Mouse (Mus musculus) kidney, embryonic 16.5 days (tissue): ENCODE results near the gene Haus3. TPM values are rescaled to one million over a fixed set of nuclear protein-coding genes. Genes with fewer than 3 reads are reported as not detected.

Experiments
- ATAC-seq: fragments of 200-750 bp; cut with Nextera tagmentation; 2 replicates; pipeline ENCODE4 v1.8.0; 2017; ENCODE audit warnings: moderate TSS enrichment; ENCODE audit not compliant: low FRiP score, low TSS enrichment
- H3K27ac ChIP-seq: fragments of 300-500 bp; sonication (generic); 2 replicates; pipeline ENCODE4 v1.5.1; 2014; ENCODE audit warnings: low read length
- H3K27me3 ChIP-seq: fragments of 300-500 bp; sonication (generic); 2 replicates; pipeline ENCODE4 v1.6.1; 2014; ENCODE audit warnings: low read length, control low read depth, mixed read lengths; ENCODE audit not compliant: insufficient read depth
- H3K36me3 ChIP-seq: fragments of 300-500 bp; sonication (generic); 2 replicates; pipeline ENCODE4 v1.6.1; 2014; ENCODE audit warnings: low read length, control low read depth, mixed read lengths; ENCODE audit not compliant: insufficient read depth
- H3K4me1 ChIP-seq: fragments of 300-500 bp; sonication (generic); 2 replicates; pipeline ENCODE4 v1.6.1; 2014; ENCODE audit warnings: low read length, control low read depth, mixed read lengths; ENCODE audit not compliant: insufficient read depth
- H3K4me2 ChIP-seq: fragments of 300-500 bp; sonication (generic); replicated peaks from 2 replicates; pipeline ENCODE4 v1.6.1; 2014; ENCODE audit warnings: low read depth, low read length
- H3K4me3 ChIP-seq: fragments of 300-500 bp; sonication (generic); 2 replicates; pipeline ENCODE4 v1.5.1; 2014; ENCODE audit warnings: mild to moderate bottlenecking, low read length
- H3K9ac ChIP-seq: fragments of 300-500 bp; sonication (generic); replicated peaks from 2 replicates; pipeline ENCODE4 v1.6.1; 2014; ENCODE audit warnings: low read length
- H3K9me3 ChIP-seq: fragments of 300-500 bp; sonication (generic); 2 replicates; pipeline ENCODE4 v1.6.1; 2016; ENCODE audit warnings: low read length, control low read depth
- WGBS: fragments of 180-500 bp; shearing (Covaris S2); extraction: QIAGEN DNeasy Blood & Tissue Kit; methylation state at CpG from one replicate; pipeline ENCODE4 v1.1.7; 2014; 5-methylcytosine and 5-hydroxymethylcytosine counted together
- polyA plus RNA-seq: library from polyadenylated mRNA; unstranded; fragments of >200 nt; fragmentation: Nextera tagmentation; extraction: Ambion mirVana; gene quantifications from 2 replicates; pipeline ENCODE4 v1.2.1, GENCODE M21; 2015

Gene Haus3
- polyA plus RNA-seq, 1 experiment from 2014 or later = 33.7 TPM

GRCm38 (mm10) chr5:34147554-34147953 is 21.8 kb downstream of the Haus3 start:
- 92% methylated on average over 3 of the region's 3 CpGs for WGBS
- Histone ChIP-seq H3K4me2 (no peak overlapping the region), H3K4me1 (no peaks in the 10 kb centered on the region), H3K27me3 (no peaks in the 10 kb centered on the region), H3K4me3 (no peak overlapping the region), H3K9me3 (no peaks in the 10 kb centered on the region), H3K27ac (no peak overlapping the region), H3K36me3 (no peaks in the 10 kb centered on the region), H3K9ac (no peak overlapping the region)
- ATAC-seq = no peak

- no peak for ATAC-seq
- Histone ChIP-seq H3K4me2 (no peak overlapping the region), H3K4me1 (no peaks in the 10 kb centered on the region), H3K36me3 (no peaks in the 10 kb centered on the region), H3K27ac (no peak overlapping the region), H3K9ac (no peak overlapping the region), H3K4me3 (no peak overlapping the region), H3K9me3 (no peaks in the 10 kb centered on the region), H3K27me3 (no peaks in the 10 kb centered on the region)
- 5% methylated on average over 1 of the region's 1 CpGs for WGBS
These were observed 29.6 kb downstream of the Haus3 start for GRCm38 (mm10) chr5:34139751-34140150.

GRCm38 (mm10) chr5:34132731-34133130 is 36.6 kb downstream of the Haus3 start:
- Histone ChIP-seq H3K9me3 (no peaks in the 10 kb centered on the region), H3K4me2 (no peak overlapping the region), H3K9ac (no peak overlapping the region), H3K4me1 (no peaks in the 10 kb centered on the region), H3K36me3 (no peaks in the 10 kb centered on the region), H3K27ac (no peak overlapping the region), H3K4me3 (no peak overlapping the region), H3K27me3 (no peaks in the 10 kb centered on the region)
- 77% methylated on average over 2 of the region's 2 CpGs for WGBS
- ATAC-seq = no peak

GRCm38 (mm10) chr5:34124131-34124530 is 45.2 kb downstream of the Haus3 start:
- Histone ChIP-seq H3K4me1 (no peaks in the 10 kb centered on the region), H3K9me3 (no peaks in the 10 kb centered on the region), H3K4me3 (no peak overlapping the region), H3K27ac (no peak overlapping the region), H3K9ac (no peak overlapping the region), H3K36me3 (no peaks in the 10 kb centered on the region), H3K27me3 (no peaks in the 10 kb centered on the region), H3K4me2 (no peak overlapping the region)
- 27% methylated on average over 1 of the region's 1 CpGs for WGBS
- no peak for ATAC-seq

GRCm38 (mm10) chr5:34119121-34119856 is 50.0 kb downstream of the Haus3 start:
- Histone ChIP-seq H3K36me3 (no peaks in the 10 kb centered on the region), H3K27ac (no peak overlapping the region), H3K4me1 (no peaks in the 10 kb centered on the region), H3K27me3 (no peaks in the 10 kb centered on the region), H3K4me2 (no peak overlapping the region), H3K9me3 (no peaks in the 10 kb centered on the region), H3K9ac (no peak overlapping the region), H3K4me3 (no peak overlapping the region)
- ATAC-seq = no peak
- 77% methylated on average over 3 of the region's 3 CpGs for WGBS

GRCm38 (mm10) chr5:34105681-34106080 is 63.6 kb downstream of the Haus3 start:
- WGBS = 81% methylated on average over 1 of the region's 1 CpGs
- H3K4me2 ChIP-seq = no peak overlapping the region
- no peak overlapping the region for H3K4me3 ChIP-seq
- no peaks in the 10 kb centered on the region for H3K4me1 ChIP-seq
- H3K27me3 ChIP-seq = no peaks in the 10 kb centered on the region
- no peaks in the 10 kb centered on the region for H3K36me3 ChIP-seq
- no peak for ATAC-seq
- no peaks in the 10 kb centered on the region for H3K9me3 ChIP-seq
- H3K9ac ChIP-seq = no peak overlapping the region
- no peak overlapping the region for H3K27ac ChIP-seq

Other genes with a start within 250 kb of the Haus3 start
- gene Nelfa, start 233.1 kb downstream of the Haus3 start, polyA plus RNA-seq = 64.1 and 70.2 TPM in 2 replicates
- 91.1 and 91.5 TPM in 2 replicates for gene Gm1673, start 186.1 kb downstream of the Haus3 start, polyA plus RNA-seq
- 0.35 and 0.42 TPM in 2 replicates for gene Nat8l, start 173.5 kb downstream of the Haus3 start, polyA plus RNA-seq
- 0.45 and 1.2 TPM in 2 replicates for gene Poln, start 79 bp downstream of the Haus3 start, polyA plus RNA-seq
- 50.2 and 50.9 TPM in 2 replicates for gene Mxd4, start 18.2 kb upstream of the Haus3 start, polyA plus RNA-seq
- 0.21 and 0.34 TPM in 2 replicates for gene Zfyve28, start 118.9 kb upstream of the Haus3 start, polyA plus RNA-seq
- not detected in 2 replicates for gene Cfap99, start 119.1 kb upstream of the Haus3 start, polyA plus RNA-seq
- gene Rnf4, start 166.8 kb upstream of the Haus3 start, polyA plus RNA-seq = 192 and 196 TPM in 2 replicates
- gene Fam193a, start 200.4 kb upstream of the Haus3 start, polyA plus RNA-seq = 10.1 and 11.4 TPM in 2 replicates